Mouse (Mus musculus): ENCODE results near the gene Olfr524.

The Olfr524 gene

DNA sequence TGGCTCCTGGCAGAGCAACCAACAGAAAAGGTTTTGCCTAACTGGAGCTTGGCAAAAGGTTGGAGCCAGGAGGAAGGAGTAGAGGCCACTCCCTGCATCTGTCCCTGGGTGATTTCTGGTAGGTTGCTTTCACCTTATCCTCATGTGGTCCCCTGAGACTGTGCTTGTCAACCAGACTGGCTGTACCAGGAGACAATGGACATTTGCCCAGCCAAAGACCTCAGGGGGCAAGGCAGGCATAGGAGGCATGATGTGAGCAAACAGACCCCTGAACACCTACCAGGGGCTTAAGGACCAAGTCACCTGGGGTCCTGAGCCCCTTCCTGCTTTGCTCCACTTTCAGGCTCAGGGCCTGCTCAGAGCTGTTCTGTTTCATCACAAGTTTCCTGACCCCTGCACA lies at the start of gene Olfr524:
Olfr524 (minus strand) TSS at position 101 of the 400 bp plus-strand sequence.
- no peak for DNase-seq (ENCODE audit: extremely low spot score, low read depth, low spot score)

DNA sequence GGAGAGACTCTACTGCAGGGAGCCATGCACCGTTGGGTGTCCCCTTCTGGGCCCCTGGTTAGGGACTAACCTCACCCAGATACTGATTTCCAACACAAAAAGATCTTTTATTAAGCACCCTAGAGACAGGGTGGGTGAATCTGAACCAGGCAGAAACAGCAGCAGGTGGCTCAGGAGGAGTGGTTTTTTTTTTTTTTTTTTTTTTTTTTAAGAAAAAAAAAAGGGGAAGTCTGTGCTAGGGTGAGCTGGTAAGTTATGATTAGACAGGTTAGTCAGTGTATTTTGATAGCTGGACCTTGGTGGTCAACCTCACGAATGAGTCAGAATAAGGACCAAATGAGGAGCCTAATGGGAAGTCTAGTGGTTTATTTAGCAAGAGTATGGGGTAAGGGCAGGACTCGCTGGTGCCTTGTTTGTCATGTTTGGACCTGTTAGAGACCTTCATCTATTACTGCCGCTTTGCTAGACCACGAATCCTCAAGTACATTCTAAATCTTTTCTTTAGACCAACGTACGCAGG lies 48.1 kb upstream of the Olfr524 start:
- no peak for DNase-seq (ENCODE audit: extremely low spot score, low read depth, low spot score)

DNA sequence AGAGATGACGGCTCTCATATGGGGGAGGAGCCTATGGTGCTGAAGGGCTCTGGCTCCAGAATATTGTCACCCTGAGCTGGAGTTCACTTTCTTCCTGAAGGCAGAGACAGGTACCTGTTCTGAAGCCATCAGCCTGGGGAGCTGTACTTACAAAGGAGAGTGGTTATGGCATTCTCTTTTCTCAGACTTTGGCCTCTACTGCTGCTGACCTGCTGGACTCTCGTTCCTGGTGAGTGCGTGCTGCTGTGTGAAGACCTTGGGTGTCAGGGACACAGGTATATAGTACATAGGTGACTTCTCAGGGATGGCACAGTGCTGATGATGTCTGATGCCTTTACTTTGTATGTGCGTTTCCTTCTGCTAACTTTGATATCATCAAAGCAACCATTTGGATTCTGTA lies 41.5 kb upstream of the Olfr524 start, which contains the start of gene 5830411N06Rik:
5830411N06Rik (plus strand) TSS at position 69 of the 400 bp plus-strand sequence.
- no peak for DNase-seq (ENCODE audit: extremely low spot score, low read depth, low spot score)

DNA sequence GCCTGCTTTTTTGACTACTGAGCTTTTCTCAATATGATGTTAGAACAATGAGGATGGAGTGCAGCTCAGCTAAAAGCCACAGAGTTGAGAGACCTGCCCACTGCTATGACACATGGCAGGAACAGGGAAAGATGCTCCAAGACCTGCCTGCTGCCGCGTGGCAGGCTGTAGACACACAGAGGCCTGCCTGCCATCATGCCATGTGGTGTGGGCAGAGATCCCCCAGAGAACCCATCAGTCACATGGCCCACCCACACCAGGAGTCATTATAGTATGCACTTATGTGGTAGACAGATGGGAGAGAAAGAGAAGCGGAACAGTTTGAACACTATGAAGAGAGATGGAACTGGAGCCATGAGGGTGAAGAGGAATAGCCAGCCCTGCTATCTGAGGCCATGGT lies 27.9 kb upstream of the Olfr524 start:
- DNase-seq (ENCODE audit: extremely low spot score, low read depth, low spot score), result no peak

GRCm38 (mm10) chr7:140231026-140231425 lies 25.3 kb upstream of the Olfr524 start:
- no peak for DNase-seq (ENCODE audit: extremely low spot score, low read depth, low spot score)

DNA sequence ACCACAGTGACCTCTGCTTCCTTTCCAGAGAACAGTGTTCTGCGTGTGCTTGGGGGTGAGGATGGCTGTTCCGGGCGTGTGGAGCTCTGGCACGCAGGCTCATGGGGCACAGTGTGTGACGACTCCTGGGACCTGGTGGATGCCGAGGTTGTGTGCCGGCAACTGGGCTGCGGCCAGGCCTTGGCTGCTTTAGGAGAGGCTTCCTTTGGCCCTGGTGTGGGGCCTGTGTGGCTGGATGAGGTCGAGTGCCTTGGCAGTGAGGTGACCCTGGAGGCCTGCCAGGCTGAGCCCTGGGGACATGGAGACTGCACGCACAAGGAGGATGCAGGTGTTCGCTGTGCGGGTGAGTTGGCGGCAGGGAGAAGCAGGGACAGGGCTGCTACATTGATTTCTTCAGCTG lies 22.7 kb upstream of the Olfr524 start:
- DNase-seq (ENCODE audit: extremely low spot score, low read depth, low spot score), result no peak

GRCm38 (mm10) chr7:140224209-140224608 lies 18.4 kb upstream of the Olfr524 start:
- no peak for DNase-seq (ENCODE audit: extremely low spot score, low read depth, low spot score)

DNA sequence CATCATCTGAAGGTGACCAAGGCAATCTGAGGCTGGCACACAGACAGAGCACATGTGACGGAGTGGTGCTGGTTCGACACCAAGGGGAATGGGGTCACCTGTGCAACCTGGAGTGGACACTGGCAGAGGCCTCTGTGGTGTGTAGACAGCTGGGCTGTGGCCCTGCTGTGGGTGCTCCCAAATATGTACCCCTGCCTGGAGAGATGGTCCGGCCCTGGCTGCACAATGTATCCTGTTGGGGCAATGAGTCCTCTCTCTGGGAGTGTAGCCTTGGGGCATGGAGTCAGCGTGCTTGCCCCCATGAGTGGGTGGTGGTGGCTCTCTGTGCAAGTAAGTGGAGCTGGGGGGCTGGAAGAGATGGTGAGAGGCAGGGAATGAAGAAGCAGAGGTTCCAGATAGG lies 14.6 kb upstream of the Olfr524 start:
- no peak for DNase-seq (ENCODE audit: extremely low spot score, low read depth, low spot score)

- DNase-seq (ENCODE audit: extremely low spot score, low read depth, low spot score), result no peak
These were observed 13.5 kb upstream of the Olfr524 start for GRCm38 (mm10) chr7:140219268-140219667.

DNA sequence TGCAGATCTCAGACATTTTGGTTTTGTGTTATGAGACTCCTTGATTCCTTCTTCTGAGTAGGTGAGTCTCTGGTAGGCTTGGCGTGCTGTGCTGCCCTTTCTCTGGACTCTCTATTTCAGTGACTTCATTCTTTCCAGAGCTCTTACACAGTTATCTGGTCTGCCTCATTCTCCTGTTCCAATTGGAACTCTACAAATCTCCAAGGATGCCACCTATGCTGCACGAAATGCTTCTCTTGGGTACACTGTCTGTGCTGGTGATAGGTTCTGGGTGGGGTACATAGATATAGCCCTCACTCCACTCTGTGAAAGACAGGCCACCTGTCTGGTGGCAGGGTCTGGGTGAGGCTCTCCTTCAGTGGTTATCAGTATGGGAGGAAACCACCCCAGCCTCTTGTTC lies 12.2 kb upstream of the Olfr524 start, which contains the start of gene Cd163l1:
Cd163l1 (plus strand) TSS at position 301 of the 400 bp plus-strand sequence.
- DNase-seq (ENCODE audit: extremely low spot score, low read depth, low spot score), result no peak

DNA sequence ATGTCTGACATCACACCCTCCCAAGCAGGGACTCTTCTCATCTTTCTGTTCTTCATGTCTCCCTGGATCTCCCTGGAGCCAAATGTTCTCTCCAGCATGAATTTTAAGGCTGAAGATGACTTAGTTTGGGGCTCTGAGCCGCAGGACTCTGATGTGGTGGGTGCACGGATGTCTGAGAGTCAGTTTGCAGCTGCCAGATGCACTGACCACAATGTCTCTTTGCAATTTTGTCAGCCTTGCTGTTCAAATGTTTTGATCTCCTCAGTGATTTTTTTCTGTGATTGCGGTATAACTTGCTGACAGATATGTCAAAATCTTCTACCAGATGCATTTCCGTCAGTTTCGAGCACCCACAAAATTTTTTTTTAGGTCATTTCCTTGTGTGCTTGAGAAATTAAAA lies 8.1 kb upstream of the Olfr524 start:
- no peak for DNase-seq (ENCODE audit: extremely low spot score, low read depth, low spot score)

DNA sequence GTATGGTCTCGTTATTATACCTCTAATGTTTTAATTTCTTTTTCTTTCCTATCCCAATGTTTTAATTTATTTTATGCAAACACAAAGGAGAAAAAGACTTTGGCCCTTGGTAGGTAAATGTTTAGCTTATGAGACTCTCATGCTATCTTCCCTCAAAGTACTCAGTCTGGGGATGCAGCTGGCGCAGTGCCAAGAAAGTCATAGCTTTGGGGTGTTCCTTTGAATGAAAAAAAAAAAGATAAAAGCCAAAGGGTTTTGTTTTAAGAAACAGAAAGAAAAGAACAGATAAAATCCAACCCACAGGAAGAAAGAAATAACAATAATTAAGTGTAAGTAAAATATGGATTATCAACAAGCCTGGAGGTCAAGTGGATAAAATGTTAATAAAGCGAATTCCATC lies 2.9 kb upstream of the Olfr524 start:
- no peak for DNase-seq (ENCODE audit: extremely low spot score, low read depth, low spot score)

GRCm38 (mm10) chr7:140208153-140208552 lies 2.4 kb upstream of the Olfr524 start:
- DNase-seq (ENCODE audit: extremely low spot score, low read depth, low spot score), result no peak

GRCm38 (mm10) chr7:140206904-140207303 lies 1.1 kb upstream of the Olfr524 start:
- DNase-seq (ENCODE audit: extremely low spot score, low read depth, low spot score), result no peak

DNA sequence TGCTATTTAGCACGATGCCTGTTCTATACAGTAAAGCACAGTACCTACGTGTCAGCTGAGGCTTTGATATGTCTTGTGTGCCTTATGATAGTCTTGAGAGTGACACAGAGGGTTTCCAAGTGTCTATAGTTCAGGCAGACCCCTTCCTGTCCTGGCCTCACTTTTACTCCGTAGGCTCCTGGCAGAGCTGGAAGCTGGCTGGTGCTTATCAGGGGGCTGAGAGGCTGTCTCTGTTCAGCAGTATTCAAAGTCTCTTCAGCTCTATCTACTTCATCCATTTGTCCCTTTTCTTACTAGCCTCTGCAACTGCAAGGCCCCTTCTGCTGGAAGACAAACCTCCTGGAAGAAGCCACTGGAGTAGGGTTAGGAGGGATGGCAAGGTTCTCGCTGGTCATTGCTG lies 4.7 kb downstream of the Olfr524 start:
- DNase-seq (ENCODE audit: extremely low spot score, low read depth, low spot score), result no peak

GRCm38 (mm10) chr7:140196002-140196401 lies 9.8 kb downstream of the Olfr524 start:
- DNase-seq (ENCODE audit: extremely low spot score, low read depth, low spot score), result no peak

- no peak for DNase-seq (ENCODE audit: extremely low spot score, low read depth, low spot score)
These were observed 11.7 kb downstream of the Olfr524 start for GRCm38 (mm10) chr7:140194031-140194430.

DNA sequence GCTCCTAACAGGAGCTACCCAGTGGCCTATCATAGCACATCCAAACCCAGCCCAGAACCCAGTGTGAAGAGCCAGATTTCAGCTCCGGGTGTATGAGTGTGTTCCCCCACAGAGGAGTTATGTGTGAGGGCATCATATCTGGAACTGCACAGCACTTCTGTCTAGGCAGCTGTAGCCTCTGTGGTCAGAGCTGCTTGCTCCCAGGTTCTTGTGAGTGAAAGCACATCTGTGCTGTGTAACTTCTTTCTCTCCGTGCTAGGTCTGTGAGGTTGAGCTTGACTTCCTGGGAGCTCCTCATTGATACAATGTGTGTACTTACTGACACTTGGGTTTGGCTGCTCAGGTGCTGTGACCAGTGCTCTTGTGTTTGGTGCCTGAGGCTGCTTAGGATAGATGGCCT lies 12.9 kb downstream of the Olfr524 start:
- no peak for DNase-seq (ENCODE audit: extremely low spot score, low read depth, low spot score)

- DNase-seq (ENCODE audit: extremely low spot score, low read depth, low spot score), result no peak
These were observed 13.3 kb downstream of the Olfr524 start for GRCm38 (mm10) chr7:140192445-140192844.

GRCm38 (mm10) chr7:140190435-140190834 lies 15.3 kb downstream of the Olfr524 start:
- no peak for DNase-seq (ENCODE audit: extremely low spot score, low read depth, low spot score)

DNA sequence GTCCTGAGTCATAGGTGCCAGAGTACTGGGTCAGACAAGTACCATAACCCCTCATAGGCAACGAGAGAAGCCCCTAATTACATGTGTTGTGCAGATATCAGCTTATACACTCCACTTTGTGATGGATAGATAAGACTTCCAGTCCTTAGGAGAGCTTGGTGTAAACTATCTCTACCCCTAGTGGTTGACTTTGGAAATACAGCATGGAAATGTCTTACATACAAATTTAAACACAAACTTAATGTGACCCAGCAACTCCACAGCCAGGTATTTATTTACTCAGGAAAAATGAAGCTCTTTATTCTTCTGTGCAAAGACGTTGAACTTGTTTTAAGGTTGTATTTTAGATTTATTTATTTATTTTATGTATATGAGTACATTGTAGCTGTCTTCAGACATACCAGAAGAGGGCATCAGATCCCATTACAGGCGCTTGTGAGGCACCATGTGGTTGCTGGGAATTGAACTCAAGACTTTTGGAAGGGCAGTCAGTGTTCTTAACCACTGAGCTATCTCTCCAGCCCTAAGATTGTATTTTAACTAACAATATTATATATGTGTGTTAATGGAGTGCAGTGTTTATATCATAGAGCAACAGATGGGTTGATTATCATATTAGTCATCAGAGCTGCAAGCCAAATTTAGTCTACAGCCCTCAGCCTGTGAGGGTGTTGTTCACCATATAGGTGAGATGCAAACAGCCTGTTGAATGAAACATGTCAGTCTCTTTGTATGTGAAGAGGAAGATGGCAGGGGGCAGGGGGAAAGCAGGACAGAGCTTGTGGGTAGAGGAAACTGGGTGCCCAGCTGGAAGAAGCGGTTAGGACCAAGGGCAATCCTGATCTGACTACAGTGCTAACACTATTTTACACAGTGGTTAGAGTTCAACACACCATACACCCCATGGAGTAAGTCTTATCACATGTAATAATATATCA lies 17.1 kb downstream of the Olfr524 start:
- peak; percentile 26 for DNase-seq (ENCODE audit: extremely low spot score, low read depth, low spot score)

GRCm38 (mm10) chr7:140187721-140188390 lies 17.9 kb downstream of the Olfr524 start:
- DNase-seq (ENCODE audit: extremely low spot score, low read depth, low spot score), result no peak

All from hindlimb bud, embryonic 11.5 days (tissue).